Mouse (Mus musculus): ENCODE results near the gene Nlgn2. TPM values are rescaled to one million over a fixed set of nuclear protein-coding genes. Genes with fewer than 3 reads are reported as not detected.

The Nlgn2 gene
- total RNA-seq (2021): 10 to 100 TPM; 14.6 to 21.8 TPM
- polyA plus RNA-seq (2012; rRNA removed): 55.0 and 58.6 TPM in 2 replicates
- long read RNA-seq, partial matches to known transcripts: 0 of 4 reads
- long read RNA-seq, other reads (novel, unspliced or antisense): 4 of 4 reads

- no peak for DNase-seq
These were observed at the start of gene Nlgn2 for GRCm38 (mm10) chr11:69837604-69837951. TSS of gene Nlgn2 (minus strand) at chr11:69837784.

- no peak for DNase-seq
These were observed 49.5 kb upstream of the Nlgn2 start for GRCm38 (mm10) chr11:69886907-69887635.

GRCm38 (mm10) chr11:69884663-69885062 lies 47.1 kb upstream of the Nlgn2 start:
- no peak for DNase-seq

- no peak for DNase-seq
These were observed 46.7 kb upstream of the Nlgn2 start for GRCm38 (mm10) chr11:69884240-69884639.

GRCm38 (mm10) chr11:69883527-69884151 lies 46.1 kb upstream of the Nlgn2 start:
- DNase-seq: no peak

GRCm38 (mm10) chr11:69883066-69883465 lies 45.5 kb upstream of the Nlgn2 start:
- no peak for DNase-seq

- no peak for DNase-seq
These were observed 44.4 kb upstream of the Nlgn2 start for GRCm38 (mm10) chr11:69881787-69882670.

GRCm38 (mm10) chr11:69880853-69881603 lies 43.4 kb upstream of the Nlgn2 start, which contains the start of gene Kctd11:
TSS of gene Kctd11 (minus strand) at chr11:69881406.
- DNase-seq: peak; percentile 97

- DNase-seq: no peak
These were observed 42.9 kb upstream of the Nlgn2 start for GRCm38 (mm10) chr11:69880506-69880852.

- no peak for DNase-seq
These were observed 42.1 kb upstream of the Nlgn2 start for GRCm38 (mm10) chr11:69879711-69880110.

GRCm38 (mm10) chr11:69878952-69879351 lies 41.4 kb upstream of the Nlgn2 start:
- DNase-seq: no peak

GRCm38 (mm10) chr11:69878399-69878798 lies 40.8 kb upstream of the Nlgn2 start:
- no peak for DNase-seq

GRCm38 (mm10) chr11:69877878-69878277 lies 40.3 kb upstream of the Nlgn2 start, which contains the start of gene Tmem95:
TSS of gene Tmem95 (minus strand) at chr11:69878018.
- no peak for DNase-seq

GRCm38 (mm10) chr11:69876867-69877266 lies 39.3 kb upstream of the Nlgn2 start:
- peak; percentile 86 for DNase-seq

- peak; percentile 40 for DNase-seq
These were observed 38.6 kb upstream of the Nlgn2 start for GRCm38 (mm10) chr11:69876186-69876585.

GRCm38 (mm10) chr11:69872451-69872850 lies 34.9 kb upstream of the Nlgn2 start:
- peak; percentile 67 for DNase-seq

- no peak for DNase-seq
These were observed 34.2 kb upstream of the Nlgn2 start for GRCm38 (mm10) chr11:69871822-69872221.

GRCm38 (mm10) chr11:69870289-69871069 lies 32.9 kb upstream of the Nlgn2 start:
- DNase-seq: no peak

- DNase-seq: no peak
These were observed 29.8 kb upstream of the Nlgn2 start for GRCm38 (mm10) chr11:69867335-69867734.

- DNase-seq: no peak
These were observed 28.0 kb upstream of the Nlgn2 start for GRCm38 (mm10) chr11:69865561-69865960.

All from adrenal gland, adult 2 months (tissue).